Mouse (Mus musculus): ENCODE data around the gene Erich2. TPM values are rescaled to one million over a fixed set of nuclear protein-coding genes. Genes with fewer than 3 reads are reported as not detected.

Erich2 gene
- polyA plus RNA-seq, 1 experiment from 2014 or later: not detected

GRCm38 (mm10) chr2:70553826-70554225, 45.2 kb downstream of the Erich2 start:
- no peak overlapping the region for H3K4me3 ChIP-seq (ENCODE audit: inconsistent target)
- WGBS (ENCODE audit: missing documents): 76% methylated on average over 3 of the region's 3 CpGs
- no peak overlapping the region for H3K27ac ChIP-seq
- H3K79me2 ChIP-seq (ENCODE audit: inconsistent target): no peaks in the 10 kb centered on the region
- no peaks in the 10 kb centered on the region for H3K36me3 ChIP-seq (ENCODE audit: inconsistent target)

GRCm38 (mm10) chr2:70558112-70558842, 49.7 kb downstream of the Erich2 start:
- H3K79me2 ChIP-seq (ENCODE audit: inconsistent target): no peaks in the 10 kb centered on the region
- no peaks in the 10 kb centered on the region for H3K36me3 ChIP-seq (ENCODE audit: inconsistent target)
- WGBS (ENCODE audit: missing documents): 14% methylated on average over 15 of the region's 18 CpGs
- no peak overlapping the region for H3K27ac ChIP-seq
- H3K4me3 ChIP-seq (ENCODE audit: inconsistent target): no peak overlapping the region

- Histone ChIP-seq H3K36me3 (ENCODE audit: inconsistent target) (no peaks in the 10 kb centered on the region), H3K27ac (no peak overlapping the region), H3K4me3 (ENCODE audit: inconsistent target) (no peak overlapping the region), H3K79me2 (ENCODE audit: inconsistent target) (no peaks in the 10 kb centered on the region)
- 18% methylated on average over 24 of the region's 24 CpGs for whole genome bisulfite sequencing (ENCODE audit: missing documents)
Observed at GRCm38 (mm10) chr2:70558843-70559451, 50.3 kb downstream of the Erich2 start.

- no peak overlapping the region for H3K27ac ChIP-seq
- 5% methylated on average over 12 of the region's 13 CpGs for WGBS (ENCODE audit: missing documents)
- no peak overlapping the region for H3K4me3 ChIP-seq (ENCODE audit: inconsistent target)
- H3K79me2 ChIP-seq (ENCODE audit: inconsistent target): no peaks in the 10 kb centered on the region
- no peaks in the 10 kb centered on the region for H3K36me3 ChIP-seq (ENCODE audit: inconsistent target)
Observed at GRCm38 (mm10) chr2:70559520-70559919, 50.9 kb downstream of the Erich2 start.

GRCm38 (mm10) chr2:70561077-70561795, 52.6 kb downstream of the Erich2 start:
- WGBS (ENCODE audit: missing documents): 7% methylated on average over 29 of the region's 29 CpGs
- no peak overlapping the region for H3K27ac ChIP-seq
- H3K79me2 ChIP-seq (ENCODE audit: inconsistent target): no peaks in the 10 kb centered on the region
- H3K36me3 ChIP-seq (ENCODE audit: inconsistent target): no peaks in the 10 kb centered on the region
- H3K4me3 ChIP-seq (ENCODE audit: inconsistent target): no peak overlapping the region

- H3K4me3 ChIP-seq (ENCODE audit: inconsistent target): no peak overlapping the region
- no peaks in the 10 kb centered on the region for H3K36me3 ChIP-seq (ENCODE audit: inconsistent target)
- 3% methylated on average over 42 of the region's 42 CpGs for WGBS (ENCODE audit: missing documents)
- H3K27ac ChIP-seq: no peak overlapping the region
- H3K79me2 ChIP-seq (ENCODE audit: inconsistent target): no peaks in the 10 kb centered on the region
Observed at GRCm38 (mm10) chr2:70562011-70562491, 53.4 kb downstream of the Erich2 start.

- Histone ChIP-seq H3K79me2 (ENCODE audit: inconsistent target) (no peaks in the 10 kb centered on the region), H3K4me3 (ENCODE audit: inconsistent target) (no peak overlapping the region), H3K36me3 (ENCODE audit: inconsistent target) (no peaks in the 10 kb centered on the region), H3K27ac (no peak overlapping the region)
- 2% methylated on average over 33 of the region's 34 CpGs for WGBS (ENCODE audit: missing documents)
Observed at GRCm38 (mm10) chr2:70562611-70562980, 54.0 kb downstream of the Erich2 start.

- H3K27ac ChIP-seq: no peak overlapping the region
- WGBS (ENCODE audit: missing documents): 9% methylated on average over 38 of the region's 40 CpGs
- no peak overlapping the region for H3K4me3 ChIP-seq (ENCODE audit: inconsistent target)
- no peaks in the 10 kb centered on the region for H3K79me2 ChIP-seq (ENCODE audit: inconsistent target)
- no peaks in the 10 kb centered on the region for H3K36me3 ChIP-seq (ENCODE audit: inconsistent target)
Observed at GRCm38 (mm10) chr2:70562981-70563671, 54.5 kb downstream of the Erich2 start.

- Histone ChIP-seq H3K4me3 (ENCODE audit: inconsistent target) (no peak overlapping the region), H3K27ac (no peak overlapping the region), H3K36me3 (ENCODE audit: inconsistent target) (no peaks in the 10 kb centered on the region), H3K79me2 (ENCODE audit: inconsistent target) (no peaks in the 10 kb centered on the region)
- 8% methylated on average over 37 of the region's 38 CpGs for WGBS (ENCODE audit: missing documents)
Observed at GRCm38 (mm10) chr2:70563721-70564645, 55.4 kb downstream of the Erich2 start.

GRCm38 (mm10) chr2:70564646-70565315, 56.2 kb downstream of the Erich2 start:
- Histone ChIP-seq H3K36me3 (ENCODE audit: inconsistent target) (no peaks in the 10 kb centered on the region), H3K4me3 (ENCODE audit: inconsistent target) (no peak overlapping the region), H3K79me2 (ENCODE audit: inconsistent target) (no peaks in the 10 kb centered on the region), H3K27ac (no peak overlapping the region)
- 8% methylated on average over 15 of the region's 15 CpGs for WGBS (ENCODE audit: missing documents)

GRCm38 (mm10) chr2:70565651-70566602, 57.3 kb downstream of the Erich2 start:
- no peak overlapping the region for H3K27ac ChIP-seq
- H3K36me3 ChIP-seq (ENCODE audit: inconsistent target): no peaks in the 10 kb centered on the region
- WGBS (ENCODE audit: missing documents): 11% methylated on average over 30 of the region's 30 CpGs
- no peaks in the 10 kb centered on the region for H3K79me2 ChIP-seq (ENCODE audit: inconsistent target)
- no peak overlapping the region for H3K4me3 ChIP-seq (ENCODE audit: inconsistent target)

GRCm38 (mm10) chr2:70566603-70566981, 58.0 kb downstream of the Erich2 start:
- no peak overlapping the region for H3K27ac ChIP-seq

More at GRCm38 (mm10) chr2:70566603-70566981, 58.0 kb downstream of the Erich2 start:
- H3K36me3 ChIP-seq (ENCODE audit: inconsistent target): no peaks in the 10 kb centered on the region
- H3K4me3 ChIP-seq (ENCODE audit: inconsistent target): no peak overlapping the region
- WGBS (ENCODE audit: missing documents): 7% methylated on average over 16 of the region's 18 CpGs
- H3K79me2 ChIP-seq (ENCODE audit: inconsistent target): no peaks in the 10 kb centered on the region
